ENCODE assay signal across 25 mouse cellular contexts in genomic region chr1:162349306-162349705, GRCm38 (mm10).
DNase-seq lines count a peak whose midpoint lies in the region; ATAC-seq and TF ChIP-seq lines count a peak whose summit lies in the region.
"Had no signal": no experiment of that assay in that cellular context is flagged by ENCODE, and none has a peak within 500 bp of the region (broad histone marks: within the 10 kb centered on the region; RNA-seq: fewer than 3 reads in every experiment).

No protein-coding gene starts in this region.

- no peaks in the 10 kb centered on the region; the same call in 1 of the 2 replicates for H3K36me3 ChIP-seq in midbrain, postnatal 0 days (ENCODE audit: insufficient read depth, low read length)
- no peaks in the 10 kb centered on the region for H3K36me3 ChIP-seq in midbrain, embryonic 15.5 days (replicated peaks)
- H3K36me3 ChIP-seq: G1E; limb, embryonic 12.5 days; liver, embryonic 15.5 days; lung, embryonic 15.5 days had no signal

- no peaks in the 10 kb centered on the region for H3K9me3 ChIP-seq in midbrain, postnatal 0 days (ENCODE audit: low read length)
- no peaks in the 10 kb centered on the region for H3K9me3 ChIP-seq in midbrain, embryonic 15.5 days
- H3K9me3 ChIP-seq: G1E; limb, embryonic 12.5 days; liver, embryonic 15.5 days; lung, embryonic 15.5 days had no signal

- no peak overlapping the region for H3K4me3 ChIP-seq in midbrain, postnatal 0 days (ENCODE audit: low read depth, low read length)
- no peak overlapping the region for H3K4me3 ChIP-seq in midbrain, embryonic 15.5 days
- no peak overlapping the region for H3K4me3 ChIP-seq in cerebellum, adult 2 months (replicated peaks; ENCODE audit: insufficient read depth, low read depth, low read length)
- H3K4me3 ChIP-seq: erythroblast, embryonic 14.5 days; limb, embryonic 12.5 days; liver, embryonic 15.5 days; lung, embryonic 15.5 days had no signal

- no peak overlapping the region for H3K27ac ChIP-seq in midbrain, postnatal 0 days (ENCODE audit: low read depth, low read length)
- no peak overlapping the region for H3K27ac ChIP-seq in midbrain, embryonic 15.5 days
- H3K27ac ChIP-seq in cerebellum, adult 2 months (ENCODE audit: insufficient read depth, low read length), result no peak overlapping the region
- H3K27ac ChIP-seq: hindbrain, embryonic 14.5 days; limb, embryonic 12.5 days; liver, embryonic 15.5 days; lung, embryonic 15.5 days had no signal

- H3K4me1 ChIP-seq in midbrain, postnatal 0 days (ENCODE audit: insufficient read depth, low read length), result no peaks in the 10 kb centered on the region
- H3K4me1 ChIP-seq in midbrain, embryonic 15.5 days, result no peaks in the 10 kb centered on the region
- H3K4me1 ChIP-seq in cerebellum, adult 2 months (ENCODE audit: control insufficient read depth, insufficient read depth, low read length), result peaks cover 13% of the 10 kb centered on the region
- H3K4me1 ChIP-seq: limb, embryonic 12.5 days; liver, embryonic 15.5 days; lung, embryonic 15.5 days had no signal

- 73% methylated on average over 6 of the region's 6 CpGs for WGBS in midbrain, postnatal 0 days
- 85% methylated on average over 6 of the region's 6 CpGs for WGBS in midbrain, embryonic 15.5 days
- WGBS in cerebellum, adult 2 months, result 7% methylated on average over 6 of the region's 6 CpGs

- H3K9ac ChIP-seq in midbrain, postnatal 0 days (replicated peaks; ENCODE audit: low read length, poor library complexity, severe bottlenecking), result no peak overlapping the region
- no peak overlapping the region for H3K9ac ChIP-seq in midbrain, embryonic 15.5 days
- H3K9ac ChIP-seq: hindbrain, embryonic 14.5 days; limb, embryonic 12.5 days; liver, embryonic 15.5 days; lung, embryonic 15.5 days had no signal

- no peak for DNase-seq in cerebellum, postnatal 4 days (ENCODE audit: low spot score in 2 of 2)
- DNase-seq in midbrain, postnatal 0 days (ENCODE audit: low spot score), result peak; percentile 19
- peak; percentile 57 to 74 for DNase-seq in cerebellum, adult 2 months
- DNase-seq in cerebellum, postnatal 25 days, result peak; percentile 43 to 58
- no peak for DNase-seq in natural killer cell, adult 2 months (ENCODE audit: low spot score in 2 of 2)
- no peak for DNase-seq in right cerebral cortex, adult 2 months (ENCODE audit: low spot score in 2 of 2)
- DNase-seq: adrenal gland, postnatal 10 days; gastrocnemius, postnatal 14 days; heart, postnatal 36 days; kidney, adult 11 months; kidney, postnatal 25 days; right cerebral cortex, postnatal 14 days; thymus, postnatal 4 days had no signal

- no peak for TF ChIP-seq CTCF in midbrain, postnatal 0 days (IDR thresholded peaks at IDR 0.05)
- no peak for TF ChIP-seq CTCF in cerebellum, adult 2 months (IDR thresholded peaks at IDR 0.05; ENCODE audit: borderline replicate concordance, insufficient read depth, low read depth, low read length)

- no peaks in the 10 kb centered on the region for H3K27me3 ChIP-seq in midbrain, postnatal 0 days (ENCODE audit: insufficient read depth, low read length)
- no peaks in the 10 kb centered on the region for H3K27me3 ChIP-seq in midbrain, embryonic 15.5 days (replicated peaks)
- no peaks in the 10 kb centered on the region for H3K27me3 ChIP-seq in cerebellum, adult 2 months (ENCODE audit: control insufficient read depth, insufficient read depth, low read length)
- H3K27me3 ChIP-seq: limb, embryonic 12.5 days; liver, embryonic 15.5 days; lung, embryonic 15.5 days had no signal

- no peak overlapping the region for H3K4me2 ChIP-seq in midbrain, postnatal 0 days (ENCODE audit: low read depth, low read length, poor library complexity, severe bottlenecking)
- no peak overlapping the region for H3K4me2 ChIP-seq in midbrain, embryonic 15.5 days
- H3K4me2 ChIP-seq: heart, embryonic 11.5 days; hindbrain, embryonic 14.5 days; limb, embryonic 12.5 days; liver, embryonic 15.5 days; lung, embryonic 15.5 days; midbrain, embryonic 11.5 days had no signal

- TF ChIP-seq POLR2A in cerebellum, adult 2 months (IDR thresholded peaks at IDR 0.05; ENCODE audit: borderline replicate concordance, insufficient read depth, low read length), result no peak

- ATAC-seq in cerebellum, adult (ENCODE audit: insufficient number of reproducible peaks, low FRiP score, low TSS enrichment), result peak; percentile 88
- no peak for ATAC-seq in midbrain, postnatal 0 days (ENCODE audit: low FRiP score)
- ATAC-seq in midbrain, embryonic 15.5 days (replicated peaks), result no peak
- ATAC-seq: forebrain, embryonic 16.5 days; inflammation-experienced regulatory T-cells, adult 6 months had no signal

Comparison
In these comparisons a context has a peak if more than half of its experiments do, and no peak if none do; other contexts are left out.
1. DNase-seq: peak in midbrain, postnatal 0 days (single experiment), cerebellum, adult 2 months (2 of 2) and cerebellum, postnatal 25 days (2 of 2); none in cerebellum, postnatal 4 days (0 of 2), natural killer cell, adult 2 months (0 of 2) and right cerebral cortex, adult 2 months (0 of 2).